Mouse (Mus musculus): ENCODE measurements around the gene 4931406P16Rik.

4931406P16Rik gene

GRCm38 (mm10) chr7:34242176-34242575, 71.2 kb downstream of the 4931406P16Rik start:
- no peak for DNase-seq

- no peak for DNase-seq
These were observed 75.3 kb downstream of the 4931406P16Rik start for GRCm38 (mm10) chr7:34238086-34238485.

GRCm38 (mm10) chr7:34235602-34236001, 77.7 kb downstream of the 4931406P16Rik start:
- no peak for DNase-seq

GRCm38 (mm10) chr7:34234610-34235561, 78.5 kb downstream of the 4931406P16Rik start:
- DNase-seq: no peak

GRCm38 (mm10) chr7:34233909-34234609, 79.3 kb downstream of the 4931406P16Rik start:
- peak; percentile 100 for DNase-seq

- no peak for DNase-seq
These were observed 80.3 kb downstream of the 4931406P16Rik start for GRCm38 (mm10) chr7:34232785-34233725.

- DNase-seq: peak; percentile 82
These were observed 83.2 kb downstream of the 4931406P16Rik start, which contains the start of gene Gpi1 for GRCm38 (mm10) chr7:34230116-34230515. Gene Gpi1, minus strand, starts transcription at chr7:34230336.

- peak; percentile 64 for DNase-seq
These were observed 83.7 kb downstream of the 4931406P16Rik start for GRCm38 (mm10) chr7:34229691-34230111.

GRCm38 (mm10) chr7:34229153-34229552, 84.2 kb downstream of the 4931406P16Rik start:
- peak; percentile 18 for DNase-seq

- DNase-seq: no peak
These were observed 84.7 kb downstream of the 4931406P16Rik start for GRCm38 (mm10) chr7:34228641-34229040.

GRCm38 (mm10) chr7:34226846-34227245, 86.5 kb downstream of the 4931406P16Rik start:
- no peak for DNase-seq

GRCm38 (mm10) chr7:34226086-34226485, 87.3 kb downstream of the 4931406P16Rik start:
- DNase-seq: peak; percentile 47

GRCm38 (mm10) chr7:34224308-34224707, 89.0 kb downstream of the 4931406P16Rik start:
- no peak for DNase-seq

- DNase-seq: no peak
These were observed 91.0 kb downstream of the 4931406P16Rik start for GRCm38 (mm10) chr7:34222340-34222739.

GRCm38 (mm10) chr7:34221594-34222250, 91.6 kb downstream of the 4931406P16Rik start:
- no peak for DNase-seq

- no peak for DNase-seq
These were observed 94.9 kb downstream of the 4931406P16Rik start for GRCm38 (mm10) chr7:34218496-34218895.

- DNase-seq: no peak
These were observed 96.9 kb downstream of the 4931406P16Rik start for GRCm38 (mm10) chr7:34216474-34216873.

GRCm38 (mm10) chr7:34215481-34215880, 97.9 kb downstream of the 4931406P16Rik start:
- DNase-seq: no peak

GRCm38 (mm10) chr7:34214644-34215043, 98.7 kb downstream of the 4931406P16Rik start:
- DNase-seq: no peak

GRCm38 (mm10) chr7:34213281-34213680, 100.1 kb downstream of the 4931406P16Rik start:
- no peak for DNase-seq

GRCm38 (mm10) chr7:34208027-34208745, 105.2 kb downstream of the 4931406P16Rik start:
- no peak for DNase-seq
